Mouse (Mus musculus) neural tube, embryonic 13.5 days (tissue): ENCODE measurements around the gene Rimkla. TPM values are rescaled to one million over a fixed set of nuclear protein-coding genes. Genes with fewer than 3 reads are reported as not detected.
"Not testable (repeated sequence)": the region's sequence is repeated elsewhere in the genome, so short reads cannot be mapped to it uniquely, and the experiment has no call there.

Source experiments
- ATAC-seq: fragments of 200-750 bp; cut with Nextera tagmentation; 2 replicates; pipeline ENCODE4 v1.8.0; 2017; ENCODE audit warnings: low read depth, mild to moderate bottlenecking, moderate TSS enrichment, moderate library complexity
- H3K27ac ChIP-seq: fragments of 300-500 bp; sonication (generic); replicated peaks from 2 replicates; pipeline ENCODE4 v1.5.1; 2015; ENCODE audit warnings: moderate library complexity, mild to moderate bottlenecking, inconsistent platforms
- H3K27me3 ChIP-seq: fragments of 300-500 bp; sonication (generic); 2 replicates; pipeline ENCODE4 v1.6.1; 2015; ENCODE audit warnings: mild to moderate bottlenecking, inconsistent platforms
- H3K36me3 ChIP-seq: fragments of 300-500 bp; sonication (generic); 2 replicates; pipeline ENCODE4 v1.6.1; 2015; ENCODE audit warnings: mild to moderate bottlenecking, inconsistent platforms
- H3K4me1 ChIP-seq: fragments of 300-500 bp; sonication (generic); replicated peaks from 2 replicates; pipeline ENCODE4 v1.6.1; 2015; ENCODE audit warnings: inconsistent platforms
- H3K4me2 ChIP-seq: fragments of 300-500 bp; sonication (generic); 2 replicates; pipeline ENCODE4 v1.6.1; 2015; ENCODE audit warnings: inconsistent platforms, mild to moderate bottlenecking, moderate library complexity
- H3K4me3 ChIP-seq: fragments of 300-500 bp; sonication (generic); 2 replicates; pipeline ENCODE4 v1.5.1; 2015; ENCODE audit warnings: mild to moderate bottlenecking, inconsistent platforms
- H3K9ac ChIP-seq: fragments of 300-500 bp; sonication (generic); 2 replicates; pipeline ENCODE4 v1.6.1; 2015; ENCODE audit warnings: moderate library complexity, mild to moderate bottlenecking, inconsistent platforms
- H3K9me3 ChIP-seq: fragments of 300-500 bp; sonication (generic); 2 replicates; pipeline ENCODE4 v1.6.1; 2016; ENCODE audit warnings: inconsistent platforms
- WGBS: fragments of 180-500 bp; shearing (Covaris S2); methylation state at CpG from one replicate; pipeline ENCODE4 v1.1.7; 2015; 5-methylcytosine and 5-hydroxymethylcytosine counted together
- polyA plus RNA-seq: library from polyadenylated mRNA; unstranded; fragments of >200 nt; fragmentation: Nextera tagmentation; extraction: Ambion mirVana; gene quantifications from 2 replicates; pipeline ENCODE4 v1.2.1, GENCODE M21; 2015

The Rimkla gene
- 26.3 and 28.7 TPM in 2 replicates for polyA plus RNA-seq

DNA sequence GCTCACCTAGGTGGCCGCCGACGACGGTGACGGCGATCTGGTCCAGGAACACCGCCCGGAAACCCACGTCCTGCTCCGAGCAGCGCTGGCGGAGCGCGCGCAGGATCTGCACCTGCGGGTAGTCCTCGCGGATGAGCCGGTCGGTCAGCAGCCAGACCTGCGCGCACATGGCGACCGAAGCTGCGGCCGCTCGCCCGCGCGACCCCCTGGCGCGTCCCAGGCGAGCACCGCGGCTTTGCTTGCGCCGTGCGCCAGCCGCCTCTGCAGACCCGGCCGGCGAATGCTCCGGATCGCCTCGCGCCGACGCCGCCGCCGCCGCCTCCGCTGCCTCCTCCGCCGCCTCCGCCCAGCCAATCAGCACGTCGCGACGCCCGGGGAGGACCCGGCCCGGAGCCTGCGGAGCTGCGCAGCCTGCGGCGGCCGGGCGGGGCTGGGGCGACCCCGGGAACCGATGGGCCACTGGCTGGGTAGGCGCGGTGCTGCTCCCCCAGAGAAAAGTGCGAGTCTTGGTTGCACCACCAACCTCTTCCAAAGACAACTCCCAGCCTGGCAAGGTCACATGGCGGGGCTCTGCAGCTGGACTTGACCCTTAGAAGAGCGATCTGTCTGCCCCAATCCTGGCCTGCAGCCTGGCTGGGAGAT is at the start of gene Rimkla:
TSS of gene Rimkla (minus strand) at position 338 of the 642 bp plus-strand sequence.
- H3K9ac ChIP-seq, result peak within 1 kb of the TSS; percentile 80
- H3K27ac ChIP-seq, result peak within 1 kb of the TSS; percentile 85
- H3K4me1 ChIP-seq, result peaks cover 35% of the 10 kb centered on the region
- no peaks in the 10 kb centered on the region for H3K36me3 ChIP-seq
- under 1% methylated on average over 74 of the region's 77 CpGs for WGBS
- peak within 1 kb of the TSS; percentile 62 for H3K4me3 ChIP-seq
- no peaks in the 10 kb centered on the region for H3K9me3 ChIP-seq
- H3K27me3 ChIP-seq, result peaks cover 19% of the 10 kb centered on the region
- peak within 1 kb of the TSS; percentile 71 for H3K4me2 ChIP-seq
- ATAC-seq, result peak; percentile 90

DNA sequence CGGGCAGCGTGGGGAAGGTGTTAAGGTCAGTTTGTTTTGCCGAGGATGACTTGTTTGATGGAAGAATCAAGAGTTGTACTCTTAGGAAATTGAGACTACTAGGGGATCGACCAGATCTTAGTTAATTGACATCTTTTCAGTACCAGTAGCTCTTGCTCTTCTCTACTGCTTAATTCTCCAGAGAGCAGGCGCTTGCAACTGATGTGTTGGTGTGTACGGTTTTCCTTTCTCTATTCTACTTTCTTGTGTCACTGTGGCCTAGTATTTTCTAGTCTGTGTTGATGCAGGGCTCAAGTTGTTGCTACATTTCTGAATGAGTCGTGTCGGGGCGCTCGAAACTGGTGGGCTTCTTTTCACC is 48.1 kb upstream of the Rimkla start:
- Histone ChIP-seq H3K9ac (peak overlapping the region; percentile 96), H3K4me2 (peak overlapping the region; percentile 82), H3K27me3 (no peaks in the 10 kb centered on the region), H3K36me3 (no peaks in the 10 kb centered on the region), H3K4me3 (peak overlapping the region; percentile 97), H3K9me3 (no peaks in the 10 kb centered on the region), H3K4me1 (peaks cover 32% of the 10 kb centered on the region), H3K27ac (peak overlapping the region; percentile 98)
- no peak for ATAC-seq
- WGBS, result 7% methylated on average over 10 of the region's 10 CpGs

- under 1% methylated on average over 65 of the region's 76 CpGs for WGBS
- no peaks in the 10 kb centered on the region for H3K27me3 ChIP-seq
- H3K27ac ChIP-seq, result peak overlapping the region; percentile 98
- H3K9ac ChIP-seq, result peak overlapping the region; percentile 96
- peak; percentile 49 for ATAC-seq
- no peaks in the 10 kb centered on the region for H3K9me3 ChIP-seq
- H3K36me3 ChIP-seq, result no peaks in the 10 kb centered on the region
- peak overlapping the region; percentile 97 for H3K4me3 ChIP-seq
- H3K4me1 ChIP-seq, result peaks cover 32% of the 10 kb centered on the region
- H3K4me2 ChIP-seq, result peak overlapping the region; percentile 82
Observed at GRCm38 (mm10) chr4:119539836-119540532, 47.6 kb upstream of the Rimkla start.

GRCm38 (mm10) chr4:119539031-119539824 is 46.8 kb upstream of the Rimkla start, which contains the start of gene Frg2f1:
Frg2f1 (minus strand) TSS chr4:119539529.
- no peaks in the 10 kb centered on the region for H3K36me3 ChIP-seq
- H3K4me1 ChIP-seq, result peaks cover 32% of the 10 kb centered on the region
- ATAC-seq, result peak; percentile 91
- peak within 1 kb of the TSS; percentile 98 for H3K27ac ChIP-seq
- no peaks in the 10 kb centered on the region for H3K27me3 ChIP-seq
- under 1% methylated on average over 70 of the region's 85 CpGs for WGBS
- no peaks in the 10 kb centered on the region for H3K9me3 ChIP-seq
- H3K4me2 ChIP-seq, result peak within 1 kb of the TSS; percentile 82
- peak within 1 kb of the TSS; percentile 97 for H3K4me3 ChIP-seq
- peak within 1 kb of the TSS; percentile 96 for H3K9ac ChIP-seq

DNA sequence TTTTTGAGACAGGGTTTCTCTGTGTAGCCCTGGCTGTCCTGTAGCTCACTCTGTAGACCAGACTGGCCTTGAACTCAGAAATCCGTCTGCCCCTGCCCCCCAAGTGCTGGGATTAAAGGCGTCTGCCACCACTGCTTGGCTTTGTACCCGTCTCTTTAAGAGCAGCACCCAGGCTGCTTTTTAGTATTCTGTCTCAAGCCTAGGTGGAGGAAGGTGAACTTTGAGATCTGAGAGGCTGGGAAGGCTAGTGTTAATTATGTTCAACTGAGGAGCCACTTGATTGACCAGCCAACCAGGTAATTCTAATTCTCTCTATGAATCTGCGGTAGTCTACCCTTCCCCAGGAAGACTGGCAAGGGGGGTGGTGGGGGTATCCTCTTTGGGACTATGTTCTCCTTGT is 45.0 kb upstream of the Rimkla start:
- Histone ChIP-seq H3K4me3 (no peak overlapping the region), H3K9me3 (no peaks in the 10 kb centered on the region), H3K27me3 (no peaks in the 10 kb centered on the region), H3K4me2 (no peak overlapping the region), H3K27ac (no peak overlapping the region), H3K9ac (no peak overlapping the region), H3K36me3 (no peaks in the 10 kb centered on the region), H3K4me1 (peaks cover 27% of the 10 kb centered on the region)
- 78% methylated on average over 4 of the region's 4 CpGs for WGBS
- no peak for ATAC-seq

GRCm38 (mm10) chr4:119536615-119537014 is 44.2 kb upstream of the Rimkla start, which contains the start of gene Foxj3:
Foxj3 (plus strand) TSS chr4:119537004.
- not testable (repeated sequence) for H3K27ac ChIP-seq, ATAC-seq, H3K36me3 ChIP-seq, H3K4me3 ChIP-seq, H3K27me3 ChIP-seq, H3K4me2 ChIP-seq, H3K9me3 ChIP-seq, H3K9ac ChIP-seq
- 92% methylated on average over 4 of the region's 4 CpGs for WGBS
- H3K4me1 ChIP-seq, result peaks cover 23% of the 10 kb centered on the region

- H3K36me3 ChIP-seq, result no peaks in the 10 kb centered on the region
- peaks cover 9% of the 10 kb centered on the region for H3K4me1 ChIP-seq
- WGBS, result 57% methylated on average over 4 of the region's 4 CpGs
- no peak overlapping the region for H3K4me3 ChIP-seq
- H3K9me3 ChIP-seq, result no peaks in the 10 kb centered on the region
- H3K27ac ChIP-seq, result no peak overlapping the region
- no peak overlapping the region for H3K9ac ChIP-seq
- H3K27me3 ChIP-seq, result no peaks in the 10 kb centered on the region
- no peak for ATAC-seq
- no peak overlapping the region for H3K4me2 ChIP-seq
Observed at GRCm38 (mm10) chr4:119535103-119535502, 42.7 kb upstream of the Rimkla start.

GRCm38 (mm10) chr4:119531813-119532212 is 39.4 kb upstream of the Rimkla start:
- Histone ChIP-seq H3K4me2 (no peak overlapping the region), H3K36me3 (no peaks in the 10 kb centered on the region), H3K9me3 (no peaks in the 10 kb centered on the region), H3K4me1 (no peaks in the 10 kb centered on the region), H3K27me3 (no peaks in the 10 kb centered on the region), H3K4me3 (no peak overlapping the region), H3K27ac (no peak overlapping the region), H3K9ac (no peak overlapping the region)
- WGBS, result 63% methylated on average over 2 of the region's 2 CpGs
- no peak for ATAC-seq

DNA sequence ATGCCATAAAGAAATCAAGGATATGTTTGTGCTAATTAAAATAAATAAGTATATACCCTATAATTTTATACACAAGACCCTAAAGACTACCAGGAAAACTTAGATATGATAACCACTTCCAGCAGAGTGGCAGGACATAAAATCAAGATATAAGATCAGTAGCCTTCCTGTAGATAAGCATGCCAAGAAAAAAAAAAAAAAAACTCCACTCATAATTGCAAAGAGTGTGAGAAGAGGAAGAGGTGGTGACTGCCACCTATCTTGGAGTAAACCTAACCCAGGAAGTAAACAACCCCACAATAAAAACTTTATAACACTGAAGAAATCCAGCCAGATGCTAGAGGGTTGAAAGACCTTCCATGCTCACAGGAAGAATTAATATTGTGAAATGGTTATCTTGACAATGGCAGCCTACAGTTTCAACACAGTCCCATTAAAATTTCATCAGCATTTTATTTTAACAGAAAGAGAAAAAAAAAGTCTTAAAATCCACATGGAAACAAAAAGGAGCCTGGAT is 34.0 kb upstream of the Rimkla start:
- ATAC-seq, result no peak
- H3K9ac ChIP-seq, result no peak overlapping the region
- no peaks in the 10 kb centered on the region for H3K36me3 ChIP-seq
- no peak overlapping the region for H3K27ac ChIP-seq
- H3K4me1 ChIP-seq, result peaks cover 13% of the 10 kb centered on the region
- H3K4me3 ChIP-seq, result no peak overlapping the region
- H3K27me3 ChIP-seq, result no peaks in the 10 kb centered on the region
- H3K9me3 ChIP-seq, result no peaks in the 10 kb centered on the region
- no peak overlapping the region for H3K4me2 ChIP-seq

- H3K27me3 ChIP-seq, result no peaks in the 10 kb centered on the region
- H3K9ac ChIP-seq, result no peak overlapping the region
- H3K36me3 ChIP-seq, result no peaks in the 10 kb centered on the region
- H3K4me3 ChIP-seq, result no peak overlapping the region
- 83% methylated on average over 2 of the region's 2 CpGs for WGBS
- H3K4me1 ChIP-seq, result peaks cover 13% of the 10 kb centered on the region
- no peak for ATAC-seq
- no peaks in the 10 kb centered on the region for H3K9me3 ChIP-seq
- no peak overlapping the region for H3K4me2 ChIP-seq
- H3K27ac ChIP-seq, result peak overlapping the region; percentile 79
Observed at GRCm38 (mm10) chr4:119524466-119524865, 32.0 kb upstream of the Rimkla start.

- Histone ChIP-seq H3K4me2 (no peak overlapping the region), H3K27ac (peak overlapping the region; percentile 79), H3K4me1 (peaks cover 13% of the 10 kb centered on the region), H3K4me3 (no peak overlapping the region), H3K9ac (no peak overlapping the region), H3K36me3 (no peaks in the 10 kb centered on the region), H3K27me3 (no peaks in the 10 kb centered on the region), H3K9me3 (no peaks in the 10 kb centered on the region)
- peak; percentile 65; the same call in 1 of the 2 replicates for ATAC-seq
- WGBS, result 85% methylated on average over 1 of the region's 1 CpGs
Observed at GRCm38 (mm10) chr4:119524010-119524409, 31.6 kb upstream of the Rimkla start.

DNA sequence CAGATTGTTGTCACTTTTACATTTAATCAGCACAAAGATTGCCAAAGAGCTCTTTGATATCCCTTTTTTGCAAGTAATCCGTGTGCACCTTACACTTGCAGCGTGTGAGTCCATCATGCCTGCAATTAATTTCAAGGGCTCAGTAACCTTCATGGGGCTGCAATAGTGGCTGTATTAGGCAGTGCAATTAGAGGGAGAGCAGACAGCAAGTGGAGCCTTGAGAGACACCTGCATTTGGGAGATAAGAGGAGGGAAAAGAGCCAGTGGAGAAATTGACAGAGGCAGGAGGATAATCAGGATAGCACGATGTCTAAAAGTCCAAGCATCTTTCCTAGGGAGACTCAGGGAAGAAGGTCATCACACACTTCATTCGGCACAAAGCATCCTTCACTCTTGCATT is 31.1 kb upstream of the Rimkla start:
- Histone ChIP-seq H3K36me3 (no peaks in the 10 kb centered on the region), H3K27ac (peak overlapping the region; percentile 79), H3K4me1 (peaks cover 13% of the 10 kb centered on the region), H3K27me3 (no peaks in the 10 kb centered on the region), H3K9me3 (no peaks in the 10 kb centered on the region), H3K4me3 (no peak overlapping the region), H3K9ac (no peak overlapping the region), H3K4me2 (no peak overlapping the region)
- 57% methylated on average over 4 of the region's 4 CpGs for WGBS
- ATAC-seq, result peak; percentile 61; the same call in 1 of the 2 replicates
